Mouse (Mus musculus) Muller cell, postnatal 12 days (primary cell): ENCODE results near the gene Gps1.
"Not testable (repeated sequence)": the region's sequence is repeated elsewhere in the genome, so short reads cannot be mapped to it uniquely, and the experiment has no call there.

Experiments used
- DNase-seq: peaks from one replicate; pipeline ENCODE4 v3.0.0-alpha.2; 2015; ENCODE audit errors: inconsistent ontology term

Gps1 gene

GRCm38 (mm10) chr11:120785145-120785544 lies 1.1 kb downstream of the Gps1 start:
- DNase-seq: no peak

GRCm38 (mm10) chr11:120788460-120788859 lies 4.4 kb downstream of the Gps1 start:
- DNase-seq: not testable (repeated sequence)

GRCm38 (mm10) chr11:120789355-120789754 lies 5.3 kb downstream of the Gps1 start:
- DNase-seq: no peak

- DNase-seq: no peak
These were observed 5.7 kb downstream of the Gps1 start for GRCm38 (mm10) chr11:120789810-120790209.

GRCm38 (mm10) chr11:120792652-120793051 lies 8.6 kb downstream of the Gps1 start:
- DNase-seq: no peak

GRCm38 (mm10) chr11:120795756-120796613 lies 11.9 kb downstream of the Gps1 start, which contains the start of gene Dus1l:
TSS of gene Dus1l (minus strand) at chr11:120796403.
- peak; percentile 90 for DNase-seq

GRCm38 (mm10) chr11:120796614-120796946 lies 12.5 kb downstream of the Gps1 start:
- no peak for DNase-seq

GRCm38 (mm10) chr11:120798244-120798643 lies 14.2 kb downstream of the Gps1 start:
- DNase-seq: no peak

- no peak for DNase-seq
These were observed 15.3 kb downstream of the Gps1 start for GRCm38 (mm10) chr11:120799316-120799890.

GRCm38 (mm10) chr11:120800061-120800904 lies 16.2 kb downstream of the Gps1 start:
- DNase-seq: peak; percentile 84

- no peak for DNase-seq
These were observed 20.2 kb downstream of the Gps1 start for GRCm38 (mm10) chr11:120804274-120804673.

- DNase-seq: no peak
These were observed 20.7 kb downstream of the Gps1 start for GRCm38 (mm10) chr11:120804769-120805168.

- DNase-seq: no peak
These were observed 21.6 kb downstream of the Gps1 start for GRCm38 (mm10) chr11:120805375-120806298.

- no peak for DNase-seq
These were observed 23.9 kb downstream of the Gps1 start for GRCm38 (mm10) chr11:120808010-120808409.

- DNase-seq: no peak
These were observed 28.0 kb downstream of the Gps1 start for GRCm38 (mm10) chr11:120812068-120812467.

- no peak for DNase-seq
These were observed 33.3 kb downstream of the Gps1 start for GRCm38 (mm10) chr11:120817358-120817757.

- DNase-seq: no peak
These were observed 34.2 kb downstream of the Gps1 start for GRCm38 (mm10) chr11:120818251-120818650.

- no peak for DNase-seq
These were observed 35.5 kb downstream of the Gps1 start for GRCm38 (mm10) chr11:120819556-120819955.

- DNase-seq: no peak
These were observed 36.5 kb downstream of the Gps1 start for GRCm38 (mm10) chr11:120820546-120820945.

- no peak for DNase-seq
These were observed 37.2 kb downstream of the Gps1 start for GRCm38 (mm10) chr11:120821076-120821922.
